Mouse (Mus musculus) liver, adult 10 weeks (tissue): Measurements from ENCODE around the gene Olfr166. TPM values are rescaled to one million over a fixed set of nuclear protein-coding genes. Genes with fewer than 3 reads are reported as not detected.

Experiments used
- polyA plus RNA-seq: library from polyadenylated mRNA; stranded (reverse); fragments of 350-450 nt; fragmentation: Illumina TruSeq; extraction: RNeasy Lipid Tissue Mini Kit (QIAGEN cat#74804); gene quantifications from one replicate; pipeline ENCODE4 v1.2.3, GENCODE M21; 2014; ENCODE audit warnings: low read depth, low replicate concordance

Gene Olfr166
- polyA plus RNA-seq = not detected

DNA sequence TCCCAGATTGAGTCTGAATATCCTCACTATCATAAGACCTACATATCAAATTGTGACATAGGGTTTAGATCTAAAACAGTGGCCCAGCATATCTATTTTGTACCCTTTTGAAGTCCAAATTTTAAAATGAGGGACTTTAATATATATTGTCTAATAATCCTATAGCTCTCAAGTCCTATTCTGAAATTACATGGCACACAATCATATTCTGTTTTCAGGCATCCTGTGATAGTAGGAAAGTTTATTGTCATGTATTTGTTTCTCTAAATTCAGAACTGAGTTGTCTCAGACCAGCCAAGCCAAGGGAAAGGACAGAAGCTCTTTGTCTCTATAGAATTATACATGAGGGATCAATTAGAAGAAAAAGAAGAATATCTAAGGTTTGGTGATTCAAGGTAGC is at the start of gene Olfr166:
TSS of gene Olfr166 (plus strand) at position 301 of the 400 bp plus-strand sequence.

DNA sequence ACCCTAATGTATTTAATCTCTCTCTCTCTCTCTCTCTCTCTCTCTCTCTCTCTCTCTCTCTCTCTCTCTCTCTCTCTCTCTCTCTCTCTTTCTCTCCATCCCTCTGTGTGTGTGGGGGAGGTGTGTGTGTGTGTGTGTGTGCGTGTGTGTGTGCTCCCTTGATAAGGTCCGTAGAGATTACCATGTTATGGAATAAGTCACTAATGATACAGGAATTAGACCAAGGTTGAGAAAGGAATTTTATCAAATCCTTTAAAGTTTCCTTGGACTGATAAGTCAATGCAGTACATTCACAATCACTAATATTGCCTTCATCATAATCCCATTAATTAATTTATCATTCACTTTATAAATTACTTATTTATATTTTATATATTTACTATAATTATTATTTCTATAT is 38.7 kb downstream of the Olfr166 start, which contains the start of gene Olfr167:
TSS of gene Olfr167 (minus strand) at position 101 of the 400 bp plus-strand sequence.

DNA sequence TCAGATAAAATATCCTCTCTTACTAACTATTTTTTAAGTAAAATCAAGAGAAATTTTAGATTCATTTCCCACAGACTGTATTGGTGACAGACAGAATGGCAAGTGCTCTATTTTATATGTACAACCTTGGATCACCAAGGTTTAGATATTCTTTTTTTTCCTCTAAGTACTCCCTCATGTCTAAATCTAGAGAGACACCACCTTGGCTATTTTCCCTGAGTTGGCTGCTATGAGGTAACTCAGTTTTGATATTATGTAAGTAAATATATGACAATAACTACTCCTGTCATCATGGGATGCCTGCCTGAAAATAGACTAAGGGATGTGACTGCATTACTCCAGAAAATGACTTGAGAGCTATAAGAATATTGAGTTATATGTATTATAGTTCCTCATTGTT is 52.0 kb downstream of the Olfr166 start, which contains the start of gene Olfr168:
TSS of gene Olfr168 (minus strand) at position 101 of the 400 bp plus-strand sequence.

Other genes with a start within 250 kb of the Olfr166 start
- gene Olfr164, start 169.6 kb upstream of the Olfr166 start, polyA plus RNA-seq = not detected
- not detected for gene Olfr165, start 60.6 kb upstream of the Olfr166 start, polyA plus RNA-seq
- gene Olfr167, start 38.6 kb downstream of the Olfr166 start, polyA plus RNA-seq = not detected
- gene Olfr168, start 51.9 kb downstream of the Olfr166 start, polyA plus RNA-seq = not detected
- gene Olfr169, start 88.1 kb downstream of the Olfr166 start, polyA plus RNA-seq = not detected
- not detected for gene Olfr170, start 128.2 kb downstream of the Olfr166 start, polyA plus RNA-seq
- gene Olfr171, start 146.2 kb downstream of the Olfr166 start, polyA plus RNA-seq = not detected
- not detected for gene Lamp3, start 222.7 kb downstream of the Olfr166 start, polyA plus RNA-seq